Mouse (Mus musculus): ENCODE measurements around the gene Strn4.

GRCm38 (mm10) chr7:16821669-16822101 lies 6.0 kb downstream of the Strn4 start:
- TF ChIP-seq CTCF (IDR thresholded peaks at IDR 0.05; ENCODE audit: low read depth) (no peak), EP300 (IDR thresholded peaks at IDR 0.05; ENCODE audit: low read depth) (no peak)
